Mouse (Mus musculus) thymus, postnatal 10 days (tissue): Measurements from ENCODE around the gene Hist2h3b.

Source experiments
- DNase-seq, 2 experiments: peaks; one replicate each; pipeline ENCODE4 v3.0.0; 2021; ENCODE audit warnings: low spot score in 2 of 2

Hist2h3b gene

DNA sequence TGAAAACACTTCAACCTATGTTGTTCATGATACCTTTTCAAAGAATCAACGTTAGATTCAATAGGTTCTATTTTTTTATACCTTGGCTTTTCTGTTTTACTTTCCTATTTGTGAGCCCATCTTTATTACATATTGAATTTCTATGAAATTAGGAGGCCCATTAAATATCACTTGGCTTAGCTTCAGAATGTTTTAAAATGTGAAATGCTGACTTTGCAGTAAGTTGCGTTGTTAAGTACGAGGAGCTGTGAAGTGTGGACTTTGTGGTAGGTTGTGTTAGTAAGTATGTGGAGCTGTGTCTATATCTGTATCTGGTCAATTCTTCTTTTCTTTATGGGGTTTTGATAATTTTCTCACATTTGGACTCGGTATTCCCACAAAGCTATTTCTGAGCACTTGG is 29.9 kb downstream of the Hist2h3b start:
- no peak for DNase-seq

DNA sequence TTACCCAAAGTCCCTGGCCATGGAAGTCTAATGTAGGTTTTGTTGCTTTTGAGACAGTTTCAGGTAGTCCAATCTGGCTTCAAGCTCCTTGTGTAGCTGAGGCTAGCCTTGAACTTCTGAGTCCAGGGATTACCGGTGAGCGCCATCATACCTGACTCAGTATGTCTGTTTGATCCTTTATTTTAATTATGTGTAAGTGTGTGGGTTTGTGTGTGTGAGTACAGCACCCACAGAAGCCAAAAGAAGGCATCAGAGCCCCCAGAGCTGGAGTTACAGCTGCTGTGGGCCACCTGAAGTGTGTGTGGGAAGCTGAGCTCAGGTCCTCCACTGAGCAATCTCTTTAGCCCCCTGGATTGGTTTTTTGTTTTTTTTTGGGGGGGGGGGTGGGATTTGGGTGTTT is 31.1 kb downstream of the Hist2h3b start:
- no peak for DNase-seq

DNA sequence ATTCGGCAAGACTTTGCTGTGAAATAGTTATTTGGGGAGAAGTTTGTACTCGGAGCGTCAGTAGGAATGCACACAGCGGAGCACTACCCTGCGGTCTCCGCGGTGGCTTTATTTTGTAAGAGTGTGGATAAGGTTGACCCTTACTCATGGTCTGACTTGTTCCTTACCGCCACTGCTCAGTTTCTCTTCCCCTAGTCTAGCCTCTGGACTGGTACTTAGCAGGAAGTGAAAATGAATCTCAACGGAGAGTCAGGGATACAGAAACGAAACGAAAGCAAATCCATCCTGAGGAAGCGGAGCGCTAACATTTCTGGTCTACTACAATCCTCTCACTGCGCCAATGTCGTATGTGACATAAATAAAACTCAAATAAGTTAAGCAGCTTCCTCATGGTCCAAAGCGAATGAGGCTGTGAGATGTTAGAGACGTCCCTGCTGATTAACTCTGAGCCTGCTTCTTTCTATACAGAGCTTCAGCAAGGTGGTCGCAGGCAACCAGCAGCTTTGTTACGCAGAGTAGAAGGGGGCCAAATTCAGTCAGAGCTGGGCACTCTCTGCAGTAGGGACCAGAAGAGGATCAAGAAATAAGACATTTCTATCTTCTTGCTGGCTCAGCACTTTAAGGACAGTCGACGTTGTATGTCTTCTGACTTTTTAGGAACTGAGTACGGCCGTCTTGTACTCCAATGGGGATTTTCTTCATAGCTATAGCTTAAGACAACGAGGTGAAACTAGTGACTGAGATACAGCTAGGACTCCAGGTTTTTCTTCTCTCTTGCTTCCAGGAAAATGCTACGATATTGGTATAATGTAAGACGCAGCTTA is 32.5 kb downstream of the Hist2h3b start:
- no peak for DNase-seq

DNA sequence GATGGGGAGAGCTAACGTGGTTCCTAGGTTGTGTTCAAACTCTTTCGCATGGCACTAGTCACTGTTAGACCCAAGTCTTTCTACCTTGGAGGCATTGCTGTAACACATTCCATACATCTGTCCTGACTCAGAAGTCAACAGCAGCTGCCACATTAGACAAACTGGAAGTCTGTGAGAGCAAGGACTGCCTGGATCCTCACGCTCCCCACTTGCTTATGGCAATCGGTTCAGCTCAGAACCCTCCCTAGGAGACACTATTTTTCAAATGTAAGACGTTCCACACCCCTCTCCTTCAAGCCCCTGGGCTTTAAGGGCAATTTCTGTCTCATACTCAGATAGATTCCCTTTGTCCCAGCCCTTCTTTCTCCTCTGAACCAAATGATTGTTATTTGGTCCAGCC is 33.6 kb downstream of the Hist2h3b start:
- DNase-seq: no peak

DNA sequence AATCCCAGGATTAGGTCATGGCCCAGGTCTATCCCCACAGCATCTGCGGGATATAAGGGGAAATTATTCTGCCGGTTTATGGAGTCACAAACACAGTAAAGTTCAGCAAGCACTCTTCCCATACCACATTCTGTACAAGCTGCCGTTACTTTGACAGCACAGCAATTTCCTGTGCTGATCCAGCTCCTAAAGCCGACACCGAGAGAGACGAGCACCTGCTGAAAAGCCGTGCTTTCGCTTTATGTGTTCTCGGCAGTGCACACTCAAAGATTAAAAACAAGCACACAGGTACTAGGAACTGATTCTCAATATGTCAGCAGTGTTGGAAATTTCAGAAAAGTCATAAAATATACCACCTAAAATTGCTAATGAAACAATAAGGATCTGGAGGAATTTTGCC is 38.1 kb downstream of the Hist2h3b start:
- DNase-seq: peak in 1 of 2 experiments; percentile 26

DNA sequence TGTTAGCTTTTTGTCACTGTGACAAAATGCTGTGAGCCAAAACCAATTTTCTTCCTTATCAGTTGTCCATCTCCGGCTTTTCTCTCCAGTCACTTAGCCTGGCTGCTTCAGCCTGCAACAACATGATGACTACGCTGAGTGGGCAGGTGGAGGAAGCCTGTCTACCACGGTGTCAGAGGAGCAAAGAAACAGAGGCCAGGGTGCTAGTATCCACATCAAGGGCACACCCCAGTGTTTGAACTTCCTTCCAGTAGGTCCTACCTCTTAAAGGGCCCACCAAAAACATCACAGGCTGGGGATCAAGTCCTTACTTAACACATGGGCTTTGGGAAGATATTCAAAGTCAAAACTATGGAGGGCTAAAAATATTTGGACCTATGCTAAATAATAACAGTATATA is 41.0 kb downstream of the Hist2h3b start:
- no peak for DNase-seq

DNA sequence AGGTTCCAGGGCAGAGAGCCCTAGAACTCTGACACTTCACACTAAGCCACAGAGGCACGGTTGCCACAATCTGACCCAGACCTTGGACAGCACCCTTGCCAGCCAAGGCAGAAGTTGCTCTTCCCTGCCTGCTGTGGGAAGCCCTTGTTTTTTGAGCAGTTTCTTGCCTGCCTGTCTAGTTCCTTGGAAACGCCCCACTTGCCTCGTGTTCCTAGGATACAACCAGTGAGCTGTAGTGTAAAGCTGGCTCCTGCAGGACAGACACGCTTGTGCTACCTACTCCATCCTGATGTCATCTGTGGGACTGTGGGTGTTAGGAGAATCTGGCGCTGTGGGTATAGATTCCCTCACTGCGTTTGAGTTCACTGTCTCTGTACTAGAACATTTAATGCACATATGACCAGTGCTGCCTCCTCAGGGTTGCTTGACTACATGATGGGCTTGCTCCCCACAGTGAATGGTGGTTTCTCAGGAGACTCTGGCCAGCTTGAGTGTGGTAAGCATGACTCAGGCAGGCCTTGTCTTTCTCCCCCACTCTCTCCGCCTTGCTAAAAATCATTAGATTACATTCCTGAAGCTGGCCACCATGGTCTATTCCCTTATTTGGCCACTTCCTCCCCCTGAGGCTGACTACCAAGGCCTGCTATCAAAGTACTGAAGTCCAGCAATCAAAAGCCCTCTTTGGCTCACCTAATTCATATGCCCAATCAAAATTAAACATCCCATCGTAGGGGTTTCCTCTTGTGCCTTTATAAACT is 44.1 kb downstream of the Hist2h3b start:
- DNase-seq: no peak
